Mouse (Mus musculus) megakaryocyte, embryonic 14.5 days (primary cell): Measurements from ENCODE around the gene Ankrd33.

Experiments
- FLI1 ChIP-seq: IDR thresholded peaks from 2 replicates; pipeline ENCODE4 v1.6.1; 2012; ENCODE audit warnings: low read length, inconsistent platforms, mixed read lengths
- GATA1 ChIP-seq: IDR thresholded peaks from 3 replicates; pipeline ENCODE4 v1.6.1; 2012; ENCODE audit warnings: mixed read lengths, low read length, inconsistent platforms, borderline replicate concordance

GRCm38 (mm10) chr15:101066920-101067696, 48.4 kb upstream of the Ankrd33 start:
- TF ChIP-seq GATA1 (no peak), FLI1 (no peak)
